Mouse (Mus musculus): ENCODE results near the gene Col16a1. TPM values are rescaled to one million over a fixed set of nuclear protein-coding genes. Genes with fewer than 3 reads are reported as not detected.

The Col16a1 gene
- polyA plus RNA-seq, 1 experiment from 2014 or later = 2.5 TPM

DNA sequence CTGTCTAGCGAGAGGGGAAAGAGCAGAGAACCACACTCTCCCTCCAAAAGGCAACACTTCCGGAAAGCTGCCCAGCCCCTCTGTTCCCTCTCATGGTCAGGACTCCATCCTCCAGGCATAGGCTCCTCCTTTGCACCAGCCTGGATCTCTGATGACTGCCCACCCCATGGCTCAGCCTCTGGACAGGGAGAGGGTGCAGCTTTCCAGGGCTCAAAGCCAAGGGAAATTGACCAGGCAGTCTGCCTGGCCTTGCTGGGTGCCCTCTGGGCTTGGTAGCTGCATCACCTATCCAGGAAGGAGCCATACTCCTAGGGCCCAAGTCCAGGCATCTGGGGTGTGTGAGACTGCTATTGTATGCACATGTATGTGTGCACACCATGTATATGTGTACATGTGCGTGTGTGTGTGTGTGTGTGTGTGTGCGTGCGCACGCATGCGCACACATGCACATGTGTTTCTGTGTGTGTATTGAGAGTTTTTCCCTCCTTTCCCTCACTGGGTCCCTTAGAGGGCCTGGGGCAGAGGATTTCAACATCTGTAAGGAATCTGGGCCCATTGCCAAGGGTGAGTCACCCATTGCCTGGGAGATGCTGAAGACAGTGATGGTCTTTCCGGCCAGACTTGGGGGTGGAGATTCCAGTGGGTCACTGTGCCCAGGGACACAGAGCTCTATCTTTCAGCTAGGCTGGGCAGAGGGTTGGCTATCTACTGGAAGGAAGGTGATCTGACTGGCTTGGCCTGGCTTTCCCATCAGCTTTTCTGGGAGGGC lies 2.6 kb downstream of the Col16a1 start:
- H3K27ac ChIP-seq = no peak overlapping the region
- H3K4me1 ChIP-seq = peaks cover 34% of the 10 kb centered on the region
- peaks cover 25% of the 10 kb centered on the region for H3K27me3 ChIP-seq

DNA sequence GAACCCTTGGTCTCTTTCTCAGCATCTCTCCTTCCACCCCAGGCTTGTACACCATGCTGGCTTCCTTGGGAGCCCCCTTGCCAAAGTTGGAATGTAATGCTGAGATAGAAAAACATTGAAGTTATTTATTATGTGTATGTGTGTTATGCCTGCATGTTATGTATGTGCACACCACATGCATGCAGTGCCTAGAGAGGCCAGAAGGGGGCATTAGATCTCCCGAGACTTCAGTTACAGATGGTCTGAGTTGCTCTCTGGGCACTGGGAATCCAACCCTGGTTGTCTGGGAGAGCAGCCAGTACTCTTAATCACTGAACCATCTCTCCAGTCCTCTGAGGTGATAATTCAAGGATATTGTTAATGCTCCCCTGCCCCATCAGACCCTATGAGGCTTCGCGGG lies 4.6 kb downstream of the Col16a1 start:
- Histone ChIP-seq H3K4me2 (no peak overlapping the region), H3K4me1 (peaks cover 47% of the 10 kb centered on the region), H3K9me3 (replicated peaks) (no peaks in the 10 kb centered on the region), H3K9ac (no peak overlapping the region), H3K27ac (no peak overlapping the region), H3K36me3 (ENCODE audit: poor library complexity, severe bottlenecking) (no peaks in the 10 kb centered on the region), H3K27me3 (peaks cover 9% of the 10 kb centered on the region; the same call in 1 of the 2 replicates), H3K4me3 (no peak overlapping the region)
- WGBS = 93% methylated on average over 3 of the region's 3 CpGs
- ATAC-seq = no peak

More for the DNA sequence above, 2.6 kb downstream of the Col16a1 start:
- no peak overlapping the region for H3K4me3 ChIP-seq
- ATAC-seq = no peak
- WGBS = 77% methylated on average over 8 of the region's 8 CpGs
- no peak overlapping the region for H3K9ac ChIP-seq
- no peaks in the 10 kb centered on the region for H3K9me3 ChIP-seq (replicated peaks)
- no peaks in the 10 kb centered on the region for H3K36me3 ChIP-seq (ENCODE audit: poor library complexity, severe bottlenecking)
- H3K4me2 ChIP-seq = no peak overlapping the region

DNA sequence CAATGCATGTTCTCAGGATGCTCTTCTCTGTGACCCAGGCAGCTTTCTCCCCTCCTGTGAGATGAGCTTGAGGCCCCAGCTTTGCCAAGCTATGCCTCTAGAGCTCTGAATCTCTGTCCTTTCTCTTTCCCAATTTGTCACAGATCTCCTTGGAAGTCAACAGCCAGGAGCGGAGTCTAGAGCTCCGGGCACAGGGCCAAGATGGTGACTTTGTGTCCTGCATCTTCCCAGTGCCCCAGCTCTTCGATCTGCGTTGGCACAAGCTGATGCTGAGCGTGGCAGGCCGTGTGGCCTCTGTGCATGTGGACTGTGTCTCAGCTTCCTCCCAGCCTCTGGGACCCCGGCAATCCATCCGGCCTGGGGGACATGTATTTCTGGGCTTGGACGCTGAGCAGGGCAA lies 5.5 kb downstream of the Col16a1 start:
- no peak for ATAC-seq
- H3K4me2 ChIP-seq = no peak overlapping the region
- H3K4me3 ChIP-seq = no peak overlapping the region
- H3K9me3 ChIP-seq (replicated peaks) = no peaks in the 10 kb centered on the region
- WGBS = 92% methylated on average over 9 of the region's 9 CpGs
- no peak overlapping the region for H3K27ac ChIP-seq
- H3K36me3 ChIP-seq (ENCODE audit: poor library complexity, severe bottlenecking) = no peaks in the 10 kb centered on the region
- H3K4me1 ChIP-seq = peaks cover 41% of the 10 kb centered on the region
- no peak overlapping the region for H3K9ac ChIP-seq
- H3K27me3 ChIP-seq = peaks cover 9% of the 10 kb centered on the region; the same call in 1 of the 2 replicates

DNA sequence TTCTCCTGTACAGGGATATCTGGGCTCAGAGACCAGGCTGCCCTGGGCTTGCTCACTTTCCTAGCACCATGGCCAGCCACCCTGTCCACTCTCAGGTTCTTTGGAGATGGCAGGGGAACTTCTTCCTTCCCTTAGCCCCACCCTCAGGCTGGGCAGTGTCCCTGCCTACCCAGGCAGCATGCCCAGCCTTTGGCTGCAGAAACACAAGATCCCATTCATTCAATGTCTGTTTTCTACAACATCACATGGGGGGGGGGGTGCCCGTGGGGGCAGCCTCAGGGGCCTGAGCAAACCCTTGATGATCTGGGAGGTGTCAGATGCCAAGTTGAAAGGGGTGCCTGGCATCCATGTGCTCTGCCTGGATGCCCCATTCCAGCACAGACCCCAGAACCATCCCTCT lies 7.1 kb downstream of the Col16a1 start:
- 58% methylated on average over 1 of the region's 1 CpGs for WGBS
- ATAC-seq = peak; percentile 24; the same call in 1 of the 2 replicates
- Histone ChIP-seq H3K9me3 (replicated peaks) (no peaks in the 10 kb centered on the region), H3K4me1 (peaks cover 39% of the 10 kb centered on the region), H3K9ac (no peak overlapping the region), H3K4me2 (no peak overlapping the region), H3K36me3 (ENCODE audit: poor library complexity, severe bottlenecking) (no peaks in the 10 kb centered on the region), H3K27me3 (no peaks in the 10 kb centered on the region; the same call in 1 of the 2 replicates), H3K4me3 (no peak overlapping the region), H3K27ac (no peak overlapping the region)

DNA sequence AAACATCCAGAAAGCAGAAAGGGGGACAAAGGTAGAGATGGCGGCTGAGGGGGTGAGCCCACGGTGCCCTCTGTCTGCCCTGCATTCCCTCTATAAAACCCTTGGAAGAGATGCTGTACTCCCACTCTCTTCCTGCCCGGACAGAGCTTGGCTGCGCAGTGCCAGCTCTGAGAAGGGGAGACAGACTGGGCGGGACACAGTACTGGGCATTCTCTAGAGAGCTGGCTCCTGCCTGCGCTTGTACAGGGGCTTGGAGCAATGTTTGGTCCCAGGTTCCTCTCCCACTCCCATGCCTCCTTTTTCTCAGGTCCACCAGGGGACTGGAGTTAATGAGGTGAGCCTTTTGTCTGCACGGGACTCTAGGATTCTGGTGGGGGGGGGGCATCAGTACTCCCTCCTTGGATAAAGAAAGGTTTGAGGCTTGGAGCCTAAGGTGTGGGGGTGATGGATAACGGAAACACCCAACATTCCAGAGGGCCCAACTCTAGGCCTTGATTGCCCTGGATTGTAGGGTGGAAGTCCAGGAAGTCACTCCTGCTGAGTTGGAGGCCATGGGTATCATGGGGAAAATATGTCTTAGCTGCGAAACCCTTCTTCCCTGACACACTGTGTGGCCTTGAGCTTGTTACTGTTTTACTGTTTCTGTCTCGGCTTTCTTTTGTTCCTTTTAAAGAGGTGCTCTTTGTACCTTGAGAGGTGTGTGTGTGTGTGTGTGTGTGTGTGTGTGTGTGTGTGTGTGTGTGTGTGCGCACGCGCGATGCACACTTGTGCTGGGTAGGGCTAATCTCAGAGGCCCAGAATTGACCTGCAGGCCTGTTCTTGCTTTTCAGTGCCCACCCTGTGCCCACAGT lies 7.7 kb downstream of the Col16a1 start:
- no peaks in the 10 kb centered on the region for H3K27me3 ChIP-seq
- H3K27ac ChIP-seq = no peak overlapping the region
- no peak overlapping the region for H3K4me2 ChIP-seq
- 65% methylated on average over 11 of the region's 14 CpGs for WGBS
- no peaks in the 10 kb centered on the region for H3K36me3 ChIP-seq (ENCODE audit: poor library complexity, severe bottlenecking)
- no peak overlapping the region for H3K4me3 ChIP-seq
- peaks cover 34% of the 10 kb centered on the region for H3K4me1 ChIP-seq
- no peak overlapping the region for H3K9ac ChIP-seq
- H3K9me3 ChIP-seq (replicated peaks) = no peaks in the 10 kb centered on the region
- ATAC-seq = no peak

DNA sequence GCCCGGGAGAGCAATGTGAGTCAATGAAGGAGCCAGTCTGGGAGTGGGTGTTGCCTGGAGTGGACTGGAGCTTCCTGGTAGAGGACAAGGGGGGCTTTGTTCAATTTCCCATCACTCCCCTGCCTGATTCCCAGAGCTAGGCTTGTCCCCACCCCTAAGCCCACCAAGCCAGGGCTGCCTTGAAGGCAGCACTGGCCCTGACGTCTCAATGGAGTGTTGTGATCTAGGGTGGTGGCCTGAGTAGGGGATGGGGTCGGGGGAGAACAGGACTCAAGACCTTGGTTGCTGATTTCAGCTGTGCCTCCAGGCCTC lies 8.3 kb downstream of the Col16a1 start:
- 34% methylated on average over 3 of the region's 3 CpGs for WGBS
- ATAC-seq = 0 out of 2 replicates have a peak, but pooled peaks have one; percentile 6
- H3K27ac ChIP-seq = no peak overlapping the region

DNA sequence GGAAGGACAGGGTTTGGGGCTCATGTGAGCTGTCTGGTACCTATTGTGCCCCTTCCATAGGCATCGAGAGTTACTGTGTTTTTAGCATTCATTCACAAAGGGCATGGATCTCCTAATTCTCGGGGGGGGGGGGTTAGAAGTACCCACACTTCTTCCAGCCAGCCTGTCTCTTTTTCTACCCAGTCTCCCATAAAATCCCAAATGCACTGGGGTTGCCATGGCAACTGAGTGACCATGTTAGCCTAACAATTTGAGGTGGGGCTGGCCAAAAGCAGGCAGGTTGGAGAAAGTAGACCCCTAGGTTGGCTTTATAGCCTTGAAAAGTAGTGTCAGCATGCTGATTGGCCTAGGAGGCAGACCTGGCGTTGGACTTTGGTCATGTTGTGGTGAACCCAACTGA lies 8.8 kb downstream of the Col16a1 start:
- Histone ChIP-seq H3K27ac (no peak overlapping the region), H3K4me1 (peaks cover 31% of the 10 kb centered on the region), H3K36me3 (ENCODE audit: poor library complexity, severe bottlenecking) (no peaks in the 10 kb centered on the region), H3K27me3 (no peaks in the 10 kb centered on the region), H3K9ac (no peak overlapping the region), H3K4me3 (no peak overlapping the region), H3K4me2 (no peak overlapping the region), H3K9me3 (replicated peaks) (no peaks in the 10 kb centered on the region)
- no peak for ATAC-seq
- 35% methylated on average over 3 of the region's 3 CpGs for WGBS

More for the DNA sequence above, 8.3 kb downstream of the Col16a1 start:
- H3K4me2 ChIP-seq = no peak overlapping the region
- peaks cover 31% of the 10 kb centered on the region for H3K4me1 ChIP-seq
- H3K36me3 ChIP-seq (ENCODE audit: poor library complexity, severe bottlenecking) = no peaks in the 10 kb centered on the region
- H3K27me3 ChIP-seq = no peaks in the 10 kb centered on the region
- H3K4me3 ChIP-seq = no peak overlapping the region
- H3K9me3 ChIP-seq (replicated peaks) = no peaks in the 10 kb centered on the region
- H3K9ac ChIP-seq = no peak overlapping the region

DNA sequence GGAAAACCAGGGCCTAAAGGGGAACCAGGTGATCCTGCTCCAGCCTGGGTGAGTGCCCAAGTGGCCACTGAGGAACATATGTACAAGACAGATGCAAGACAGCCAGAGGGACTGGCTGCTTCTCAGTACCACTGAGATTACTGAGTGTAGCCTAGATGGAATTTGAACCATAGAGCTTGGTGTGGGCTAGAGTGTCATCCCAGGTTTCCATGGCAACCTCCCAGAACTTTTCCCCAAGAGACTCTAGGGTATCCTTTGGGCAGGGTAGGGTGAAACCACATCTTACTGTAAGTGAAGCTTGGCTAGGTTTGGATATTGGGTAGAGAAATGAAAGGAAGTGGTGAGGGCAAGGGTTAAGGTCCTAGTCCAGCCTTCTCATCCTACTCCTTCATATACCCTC lies 13.3 kb downstream of the Col16a1 start:
- Histone ChIP-seq H3K36me3 (ENCODE audit: poor library complexity, severe bottlenecking) (no peaks in the 10 kb centered on the region), H3K4me2 (no peak overlapping the region), H3K27me3 (peaks cover 5% of the 10 kb centered on the region), H3K4me3 (no peak overlapping the region), H3K27ac (no peak overlapping the region), H3K9ac (no peak overlapping the region), H3K4me1 (peaks cover 16% of the 10 kb centered on the region), H3K9me3 (replicated peaks) (no peaks in the 10 kb centered on the region)
- ATAC-seq = no peak

DNA sequence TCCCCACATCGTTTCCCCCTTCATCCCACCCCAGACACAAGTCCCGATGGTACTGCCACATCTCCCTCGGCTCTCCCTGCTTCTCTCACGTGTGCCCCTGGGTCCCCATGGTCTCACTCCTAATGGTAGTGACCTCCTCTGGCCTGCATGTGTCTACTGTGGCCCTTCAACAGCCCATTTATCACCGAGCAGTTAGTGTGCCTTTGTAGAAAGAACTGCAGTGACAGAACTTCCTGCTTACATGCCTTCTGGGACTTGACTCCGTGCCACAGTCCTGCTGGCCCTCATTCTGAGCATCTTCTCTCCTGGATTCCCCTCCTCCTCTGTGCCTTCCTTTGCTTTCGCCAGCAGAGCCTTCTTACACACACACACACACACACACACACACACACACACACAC lies 15.6 kb downstream of the Col16a1 start:
- no peak for ATAC-seq
- no peak overlapping the region for H3K4me2 ChIP-seq
- no peak overlapping the region for H3K9ac ChIP-seq
- H3K36me3 ChIP-seq (ENCODE audit: poor library complexity, severe bottlenecking) = no peaks in the 10 kb centered on the region
- no peaks in the 10 kb centered on the region for H3K9me3 ChIP-seq (replicated peaks)
- 75% methylated on average over 6 of the region's 7 CpGs for WGBS
- no peaks in the 10 kb centered on the region for H3K4me1 ChIP-seq
- H3K27me3 ChIP-seq = peaks cover 7% of the 10 kb centered on the region
- no peak overlapping the region for H3K27ac ChIP-seq
- H3K4me3 ChIP-seq = no peak overlapping the region

DNA sequence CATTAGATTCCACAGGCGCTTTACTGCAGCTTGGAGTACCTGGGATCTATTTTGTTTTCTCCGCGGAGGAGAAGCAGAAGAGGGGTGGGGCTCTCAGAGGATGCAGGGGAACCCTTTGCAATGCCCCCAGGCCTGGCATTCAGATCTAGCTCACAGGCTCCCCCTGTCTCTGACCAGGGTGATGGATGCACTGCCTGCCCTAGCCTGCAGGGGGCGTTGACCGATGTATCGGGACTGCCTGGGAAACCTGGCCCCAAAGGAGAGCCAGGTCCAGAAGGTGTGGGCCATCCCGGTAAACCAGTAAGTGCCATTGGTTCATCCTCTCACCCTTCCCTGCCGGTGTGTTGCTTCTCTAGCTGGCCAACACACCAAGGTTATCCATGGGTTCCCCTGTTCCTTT lies 19.2 kb downstream of the Col16a1 start:
- Histone ChIP-seq H3K27me3 (peaks cover 8% of the 10 kb centered on the region), H3K36me3 (ENCODE audit: poor library complexity, severe bottlenecking) (no peaks in the 10 kb centered on the region), H3K4me3 (no peak overlapping the region), H3K4me1 (no peaks in the 10 kb centered on the region), H3K27ac (no peak overlapping the region), H3K9me3 (replicated peaks) (no peaks in the 10 kb centered on the region), H3K4me2 (no peak overlapping the region), H3K9ac (no peak overlapping the region)
- 5% methylated on average over 8 of the region's 8 CpGs for WGBS
- ATAC-seq = no peak

DNA sequence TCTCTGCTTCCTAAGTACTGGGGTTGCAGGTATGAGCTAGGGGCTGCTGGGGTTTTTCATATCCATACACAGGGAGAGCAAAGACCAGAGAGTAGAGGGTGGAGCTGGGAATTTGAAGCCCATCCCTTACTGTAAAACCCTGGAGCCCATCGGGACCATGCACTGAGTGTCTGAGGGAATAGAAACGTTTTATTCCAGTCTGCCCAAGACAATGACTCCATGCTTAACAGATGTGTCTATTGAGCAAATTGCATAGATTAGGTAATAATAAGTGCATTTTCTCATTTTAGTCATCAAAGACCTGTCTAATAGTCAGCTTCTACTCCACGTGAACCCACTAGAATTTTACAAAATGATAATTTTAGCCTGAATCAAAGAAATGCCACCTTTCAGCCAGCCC lies 22.9 kb downstream of the Col16a1 start:
- Histone ChIP-seq H3K4me2 (no peak overlapping the region), H3K27me3 (peaks cover 6% of the 10 kb centered on the region; the same call in 1 of the 2 replicates), H3K36me3 (ENCODE audit: poor library complexity, severe bottlenecking) (no peaks in the 10 kb centered on the region), H3K4me1 (peaks cover 9% of the 10 kb centered on the region), H3K27ac (no peak overlapping the region), H3K9ac (no peak overlapping the region), H3K9me3 (replicated peaks) (no peaks in the 10 kb centered on the region), H3K4me3 (no peak overlapping the region)
- ATAC-seq = no peak; the same call in 1 of the 2 replicates
- 59% methylated on average over 3 of the region's 3 CpGs for WGBS

DNA sequence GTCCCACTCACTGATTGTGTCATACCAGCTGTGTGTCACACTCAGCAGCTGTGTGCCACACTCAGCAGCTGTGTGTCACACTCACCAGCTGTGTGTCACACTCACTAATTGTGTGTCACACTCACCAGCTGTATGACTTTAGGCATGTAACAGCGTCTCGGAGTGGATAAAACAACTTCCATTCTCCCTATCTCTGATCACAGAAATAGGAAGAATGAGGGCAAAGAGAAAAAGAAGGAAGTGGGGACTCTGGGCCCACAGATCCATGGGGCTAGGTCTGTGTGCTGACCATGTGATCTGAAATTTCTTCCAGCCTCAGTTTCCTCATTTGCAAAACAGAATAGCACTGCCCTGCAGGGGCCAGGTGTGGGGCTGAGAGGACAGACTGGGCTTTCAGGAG lies 24.1 kb downstream of the Col16a1 start:
- 94% methylated on average over 2 of the region's 2 CpGs for WGBS
- Histone ChIP-seq H3K9me3 (replicated peaks) (no peaks in the 10 kb centered on the region), H3K9ac (no peak overlapping the region), H3K4me1 (peaks cover 19% of the 10 kb centered on the region), H3K4me3 (no peak overlapping the region), H3K36me3 (ENCODE audit: poor library complexity, severe bottlenecking) (no peaks in the 10 kb centered on the region), H3K4me2 (no peak overlapping the region), H3K27ac (no peak overlapping the region), H3K27me3 (peaks cover 18% of the 10 kb centered on the region)
- no peak for ATAC-seq

All from forebrain, embryonic 13.5 days (tissue).